Mouse (Mus musculus) forebrain, postnatal 0 days (tissue): ENCODE results near the gene Rad9a. TPM values are rescaled to one million over a fixed set of nuclear protein-coding genes. Genes with fewer than 3 reads are reported as not detected.

ENCODE experiments used
- ATAC-seq: fragments of 200-750 bp; cut with Nextera tagmentation; 2 replicates; pipeline ENCODE4 v1.8.0; 2017; ENCODE audit warnings: mild to moderate bottlenecking, moderate library complexity
- DNase-seq: peaks from one replicate; pipeline ENCODE4 v3.0.0-alpha.2; 2015
- H3K27ac ChIP-seq: fragments of 300-500 bp; sonication (generic); 2 replicates; pipeline ENCODE4 v1.5.1; 2014; ENCODE audit warnings: low read depth, mild to moderate bottlenecking, antibody characterized with exemption, low read length, moderate library complexity, mixed read lengths
- H3K27me3 ChIP-seq: fragments of 300-500 bp; sonication (generic); 2 replicates; pipeline ENCODE4 v1.6.1; 2014; ENCODE audit warnings: mild to moderate bottlenecking, low read length, mixed read lengths; ENCODE audit not compliant: insufficient read depth
- H3K36me3 ChIP-seq: fragments of 300-500 bp; sonication (generic); 2 replicates; pipeline ENCODE4 v1.6.1; 2014; ENCODE audit warnings: mild to moderate bottlenecking, moderate library complexity; ENCODE audit not compliant: insufficient read depth
- H3K4me1 ChIP-seq: fragments of 300-500 bp; sonication (generic); 2 replicates; pipeline ENCODE4 v1.6.1; 2014; ENCODE audit warnings: antibody characterized with exemption; ENCODE audit not compliant: insufficient read depth
- H3K4me2 ChIP-seq: fragments of 300-500 bp; sonication (generic); 2 replicates; pipeline ENCODE4 v1.6.1; 2014; ENCODE audit warnings: low read depth, mild to moderate bottlenecking, moderate library complexity
- H3K4me3 ChIP-seq: fragments of 300-500 bp; sonication (generic); 2 replicates; pipeline ENCODE4 v1.5.1; 2014; ENCODE audit warnings: low read depth, low read length, mixed read lengths
- H3K9ac ChIP-seq: fragments of 300-500 bp; sonication (generic); 2 replicates; pipeline ENCODE4 v1.6.1; 2014; ENCODE audit warnings: mild to moderate bottlenecking
- H3K9me3 ChIP-seq: fragments of 300-500 bp; sonication (generic); 2 replicates; pipeline ENCODE4 v1.6.1; 2016; ENCODE audit warnings: low read length
- CTCF ChIP-seq: sonication (generic); IDR thresholded peaks from 2 replicates; pipeline ENCODE4 v1.5.1; 2016; ENCODE audit warnings: antibody characterized with exemption, control low read depth, low read depth
- WGBS: fragments of 180-500 bp; shearing (Covaris S2); extraction: QIAGEN DNeasy Blood & Tissue Kit; methylation state at CpG from one replicate; pipeline ENCODE4 v1.1.7; 2014; 5-methylcytosine and 5-hydroxymethylcytosine counted together
- microRNA-seq, 2 experiments: library from miRNA; unstranded; fragments of <30 nt; microRNA quantifications; one replicate each; pipeline ENCODE4; 2016
- polyA plus RNA-seq: library from polyadenylated mRNA; unstranded; fragments of >200 nt; fragmentation: Nextera tagmentation; extraction: Ambion mirVana; gene quantifications from 2 replicates; pipeline ENCODE4 v1.2.1, GENCODE M21; 2015
- total RNA-seq: library from RNA; depleted of rRNA; stranded (reverse); fragments of >200 nt; gene quantifications from 2 replicates; pipeline ENCODE4 v1.2.3, GENCODE M21; 2014; rRNA removed

Rad9a gene
- total and polyA plus RNA-seq, 2 experiments from 2014 or later = 16.4 to 16.5 TPM

DNA sequence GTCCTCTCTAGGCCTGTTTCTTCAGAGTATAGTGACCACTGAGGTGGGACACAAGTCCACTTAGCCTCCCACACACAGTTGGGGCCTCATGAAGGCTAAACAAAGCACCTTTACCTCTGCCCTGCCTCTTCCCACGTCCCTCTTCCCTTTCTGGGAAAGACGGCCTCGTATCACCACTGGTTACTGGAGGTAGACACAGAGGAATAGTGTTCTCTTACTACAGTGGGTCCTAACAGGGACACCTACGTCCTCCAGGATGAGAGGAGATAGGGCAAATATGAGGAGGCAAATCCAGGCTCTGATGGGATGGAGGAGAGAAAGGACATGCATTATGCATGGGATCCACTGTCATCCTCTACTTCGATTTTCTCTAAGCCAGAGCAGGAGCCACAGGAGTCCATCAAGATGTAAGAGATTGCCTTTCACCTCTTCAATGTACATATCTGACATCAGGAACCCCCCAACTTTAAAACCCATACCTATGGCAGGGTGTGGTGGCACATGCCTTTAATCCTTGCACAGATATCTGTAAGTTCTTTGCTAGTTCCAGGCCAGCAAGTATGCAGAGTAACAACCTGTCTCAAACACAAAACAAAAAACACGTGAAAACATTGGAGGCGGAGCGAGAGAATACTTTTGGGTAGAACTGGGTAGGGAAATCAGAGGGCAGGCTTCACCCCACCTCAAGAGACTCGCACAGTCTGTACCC is 53.5 kb downstream of the Rad9a start:
- DNase-seq (no peak), ATAC-seq (no peak)
- Histone ChIP-seq H3K4me2 (peak overlapping the region; percentile 79), H3K9ac (peak overlapping the region; percentile 84), H3K36me3 (peaks cover 10% of the 10 kb centered on the region; the same call in 1 of the 2 replicates), H3K27me3 (no peaks in the 10 kb centered on the region), H3K9me3 (no peaks in the 10 kb centered on the region), H3K4me3 (peak overlapping the region; percentile 77), H3K27ac (peak overlapping the region; percentile 68; the same call in 1 of the 2 replicates), H3K4me1 (peaks cover 8% of the 10 kb centered on the region; the same call in 1 of the 2 replicates)
- 32% methylated on average over 9 of the region's 9 CpGs for WGBS
- TF ChIP-seq CTCF = no peak

DNA sequence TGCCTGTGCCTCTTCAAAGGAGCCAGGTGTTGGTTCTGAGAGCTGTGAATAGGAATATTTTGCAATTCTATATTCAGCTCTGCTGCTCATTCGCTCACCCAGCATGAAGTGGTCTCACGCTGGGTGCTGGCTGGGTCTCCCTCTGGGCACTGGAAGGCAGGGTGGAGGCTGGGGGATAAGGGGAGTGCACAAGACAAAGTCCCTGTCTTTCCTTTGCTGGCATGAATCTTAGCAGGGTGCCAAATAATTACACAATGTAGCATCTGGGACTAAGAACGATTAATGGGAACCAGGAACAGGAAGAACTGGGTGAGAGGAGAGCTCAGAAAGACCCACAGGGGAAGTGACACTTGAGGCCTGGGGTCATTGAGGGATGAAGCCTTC is 54.4 kb downstream of the Rad9a start:
- no peak for DNase-seq
- Histone ChIP-seq H3K27ac (no peak overlapping the region), H3K9me3 (no peaks in the 10 kb centered on the region), H3K27me3 (no peaks in the 10 kb centered on the region), H3K4me2 (no peak overlapping the region), H3K4me1 (peaks cover 8% of the 10 kb centered on the region; the same call in 1 of the 2 replicates), H3K4me3 (no peak overlapping the region), H3K36me3 (peaks cover 10% of the 10 kb centered on the region; the same call in 1 of the 2 replicates), H3K9ac (no peak overlapping the region)
- 52% methylated on average over 3 of the region's 3 CpGs for WGBS
- no peak for TF ChIP-seq CTCF
- ATAC-seq = no peak

DNA sequence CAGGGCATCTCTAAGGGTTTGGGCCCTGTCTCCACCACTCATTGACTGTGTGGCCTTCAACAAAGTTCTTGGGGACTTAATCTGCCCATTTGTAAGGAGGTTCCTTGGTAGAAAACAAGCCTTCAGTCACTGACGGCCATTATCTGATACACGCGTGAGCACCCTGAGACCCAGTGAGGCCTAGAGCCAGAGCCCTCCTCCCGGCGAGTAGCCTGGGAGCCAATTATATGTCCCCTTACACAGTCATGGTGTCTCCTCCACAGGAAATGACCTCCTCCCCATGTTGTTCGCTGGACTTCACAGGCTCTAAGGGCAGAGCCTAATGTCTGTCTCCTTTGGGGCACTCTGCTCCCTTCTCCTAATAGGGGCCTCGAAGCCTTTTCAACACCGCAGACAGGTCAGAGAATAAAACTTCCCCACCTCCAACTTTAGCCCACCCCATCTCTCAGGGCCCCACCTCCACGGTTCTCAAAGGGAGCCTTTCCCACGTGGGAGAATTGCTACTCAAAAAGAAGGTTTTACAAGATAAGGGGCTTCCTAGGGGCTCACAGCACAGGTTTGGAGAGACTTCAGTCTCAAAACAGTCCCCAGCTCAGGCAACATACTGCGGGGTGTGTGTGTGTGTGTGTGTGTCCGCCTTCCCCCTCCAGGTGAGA is 55.0 kb downstream of the Rad9a start:
- Histone ChIP-seq H3K4me2 (no peak overlapping the region), H3K4me1 (peaks cover 8% of the 10 kb centered on the region; the same call in 1 of the 2 replicates), H3K27ac (no peak overlapping the region), H3K27me3 (no peaks in the 10 kb centered on the region), H3K36me3 (peaks cover 10% of the 10 kb centered on the region; the same call in 1 of the 2 replicates), H3K9ac (no peak overlapping the region), H3K9me3 (no peaks in the 10 kb centered on the region), H3K4me3 (no peak overlapping the region)
- no peak for TF ChIP-seq CTCF
- 63% methylated on average over 12 of the region's 12 CpGs for WGBS
- ATAC-seq (no peak), DNase-seq (no peak)

DNA sequence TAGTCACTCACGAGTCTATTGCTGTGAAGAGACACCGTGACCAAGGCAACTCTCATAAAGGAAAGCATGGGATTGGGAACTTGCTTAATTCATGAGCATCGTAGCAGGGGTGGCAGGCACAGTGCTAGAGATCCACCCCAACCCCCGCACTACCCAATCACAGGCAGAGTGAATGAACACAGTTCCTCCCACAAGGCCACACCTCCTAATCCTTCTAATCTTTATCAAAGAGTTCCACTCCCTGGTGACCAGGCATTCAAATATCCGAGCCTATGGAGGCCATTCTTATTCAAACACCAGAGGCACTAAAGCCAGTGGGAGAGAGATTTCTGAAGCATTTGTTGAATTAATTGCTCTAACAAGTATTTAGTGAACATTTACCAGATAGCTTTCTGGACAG is 55.5 kb downstream of the Rad9a start:
- 83% methylated on average over 5 of the region's 5 CpGs for WGBS
- H3K27me3 ChIP-seq = no peaks in the 10 kb centered on the region

More for the DNA sequence above, 55.5 kb downstream of the Rad9a start:
- Histone ChIP-seq H3K4me3 (no peak overlapping the region), H3K36me3 (peaks cover 9% of the 10 kb centered on the region; the same call in 1 of the 2 replicates), H3K27ac (no peak overlapping the region), H3K4me1 (peaks cover 8% of the 10 kb centered on the region; the same call in 1 of the 2 replicates), H3K4me2 (no peak overlapping the region), H3K9me3 (no peaks in the 10 kb centered on the region), H3K9ac (no peak overlapping the region)
- ATAC-seq (no peak), DNase-seq (no peak)
- no peak for TF ChIP-seq CTCF

Small RNA genes lying within 50 kb of the gene (microRNA-seq; reads per million reads assigned to microRNA genes)
- gene Gm26115 = 0 reads per million in 2 experiments

Other genes starting within 250 kb of the Rad9a start
Only the 30 nearest of the 31 such genes appear.
- 1.5 and 2.7 TPM in 2 replicates for gene Aldh3b2, start 229.3 kb downstream of the Rad9a start, total RNA-seq
- 1.8 and 1.9 TPM in 2 replicates for gene Aldh3b2, start 229.3 kb downstream of the Rad9a start, polyA plus RNA-seq
- gene Acy3, start 215.1 kb downstream of the Rad9a start, total RNA-seq = 2.2 and 2.5 TPM in 2 replicates
- 2.2 and 2.8 TPM in 2 replicates for gene Acy3, start 215.1 kb downstream of the Rad9a start, polyA plus RNA-seq
- gene Tbx10, start 208.9 kb downstream of the Rad9a start, total RNA-seq = not detected in 2 replicates
- not detected in 2 replicates for gene Tbx10, start 208.9 kb downstream of the Rad9a start, polyA plus RNA-seq
- 26.7 and 30.8 TPM in 2 replicates for gene Nudt8, start 201.1 kb downstream of the Rad9a start, total RNA-seq
- 36.3 and 40.4 TPM in 2 replicates for gene Nudt8, start 201.1 kb downstream of the Rad9a start, polyA plus RNA-seq
- gene Gm49405, start 201.0 kb downstream of the Rad9a start, total RNA-seq = 7.8 and 8.5 TPM in 2 replicates
- gene Gm49405, start 201.0 kb downstream of the Rad9a start, polyA plus RNA-seq = 2.1 and 2.6 TPM in 2 replicates
- 16.0 and 17.8 TPM in 2 replicates for gene Doc2g, start 198.3 kb downstream of the Rad9a start, total RNA-seq
- gene Doc2g, start 198.3 kb downstream of the Rad9a start, polyA plus RNA-seq = 5.7 and 6.3 TPM in 2 replicates
- gene Ndufv1, start 188.9 kb downstream of the Rad9a start, total RNA-seq = 250 and 281 TPM in 2 replicates
- gene Ndufv1, start 188.9 kb downstream of the Rad9a start, polyA plus RNA-seq = 268 TPM in 2 replicates
- 245 and 296 TPM in 2 replicates for gene Gstp1, start 163.7 kb downstream of the Rad9a start, total RNA-seq
- gene Gstp1, start 163.7 kb downstream of the Rad9a start, polyA plus RNA-seq = 619 and 642 TPM in 2 replicates
- gene Gstp2, start 155.6 kb downstream of the Rad9a start, total RNA-seq = 2.7 TPM in 1 of 2 replicates, not detected in the other
- 0.54 and 2.5 TPM in 2 replicates for gene Gstp2, start 155.6 kb downstream of the Rad9a start, polyA plus RNA-seq
- not detected in 2 replicates for gene Gstp3, start 142.1 kb downstream of the Rad9a start, total RNA-seq
- gene Gstp3, start 142.1 kb downstream of the Rad9a start, polyA plus RNA-seq = not detected in 2 replicates
- not detected in 2 replicates for gene Cabp2, start 120.1 kb downstream of the Rad9a start, total RNA-seq
- not detected in 2 replicates for gene Cabp2, start 120.1 kb downstream of the Rad9a start, polyA plus RNA-seq
- gene Cdk2ap2, start 104.5 kb downstream of the Rad9a start, total RNA-seq = 34.4 and 35.4 TPM in 2 replicates
- gene Cdk2ap2, start 104.5 kb downstream of the Rad9a start, polyA plus RNA-seq = 59.9 and 65.4 TPM in 2 replicates
- 108 and 127 TPM in 2 replicates for gene Pitpnm1, start 101.7 kb downstream of the Rad9a start, total RNA-seq
- gene Pitpnm1, start 101.7 kb downstream of the Rad9a start, polyA plus RNA-seq = 68.8 and 82.9 TPM in 2 replicates
- gene Aip, start 75.8 kb downstream of the Rad9a start, total RNA-seq = 25.8 and 33.9 TPM in 2 replicates
- 85.7 and 86.2 TPM in 2 replicates for gene Aip, start 75.8 kb downstream of the Rad9a start, polyA plus RNA-seq
- gene Gpr152, start 61.9 kb downstream of the Rad9a start, total RNA-seq = 0.19 and 0.23 TPM in 2 replicates
- not detected in 2 replicates for gene Gpr152, start 61.9 kb downstream of the Rad9a start, polyA plus RNA-seq
- gene Cabp4, start 57.6 kb downstream of the Rad9a start, total RNA-seq = not detected in 2 replicates
- gene Cabp4, start 57.6 kb downstream of the Rad9a start, polyA plus RNA-seq = 0.06 and 0.08 TPM in 2 replicates
- 128 and 182 TPM in 2 replicates for gene Coro1b, start 53.0 kb downstream of the Rad9a start, total RNA-seq
- gene Coro1b, start 53.0 kb downstream of the Rad9a start, polyA plus RNA-seq = 106 and 112 TPM in 2 replicates
- 0.77 and 1.2 TPM in 2 replicates for gene Ptprcap, start 48.1 kb downstream of the Rad9a start, total RNA-seq
- gene Ptprcap, start 48.1 kb downstream of the Rad9a start, polyA plus RNA-seq = 0.48 and 0.59 TPM in 2 replicates
- 23.5 and 33.5 TPM in 2 replicates for gene Rps6kb2, start 38.3 kb downstream of the Rad9a start, total RNA-seq
- gene Rps6kb2, start 38.3 kb downstream of the Rad9a start, polyA plus RNA-seq = 51.9 and 55.5 TPM in 2 replicates
- gene Carns1, start 26.2 kb downstream of the Rad9a start, total RNA-seq = 4.1 and 4.4 TPM in 2 replicates
- gene Carns1, start 26.2 kb downstream of the Rad9a start, polyA plus RNA-seq = 3.1 and 4.7 TPM in 2 replicates
- 1.5 and 2.9 TPM in 2 replicates for gene Tbc1d10c, start 10.4 kb downstream of the Rad9a start, total RNA-seq
- gene Tbc1d10c, start 10.4 kb downstream of the Rad9a start, polyA plus RNA-seq = 1.3 and 1.5 TPM in 2 replicates
- 480 and 509 TPM in 2 replicates for gene Ppp1ca, start 9.6 kb downstream of the Rad9a start, total RNA-seq
- 551 and 589 TPM in 2 replicates for gene Ppp1ca, start 9.6 kb downstream of the Rad9a start, polyA plus RNA-seq
- gene Clcf1, start 12.6 kb upstream of the Rad9a start, total RNA-seq = 0.38 and 1.2 TPM in 2 replicates
- gene Clcf1, start 12.6 kb upstream of the Rad9a start, polyA plus RNA-seq = 0.29 and 0.41 TPM in 2 replicates
- not detected in 2 replicates for gene AC109138.7, start 12.7 kb upstream of the Rad9a start, total RNA-seq
- gene AC109138.7, start 12.7 kb upstream of the Rad9a start, polyA plus RNA-seq = not detected in 2 replicates
- gene Pold4, start 30.2 kb upstream of the Rad9a start, total RNA-seq = 18.8 and 21.2 TPM in 2 replicates
- 21.8 and 23.4 TPM in 2 replicates for gene Pold4, start 30.2 kb upstream of the Rad9a start, polyA plus RNA-seq
- gene Ssh3, start 67.5 kb upstream of the Rad9a start, total RNA-seq = 35.9 and 41.5 TPM in 2 replicates
- gene Ssh3, start 67.5 kb upstream of the Rad9a start, polyA plus RNA-seq = 6.4 and 9.1 TPM in 2 replicates
- gene Ankrd13d, start 81.5 kb upstream of the Rad9a start, total RNA-seq = 76.6 and 87.3 TPM in 2 replicates
- gene Ankrd13d, start 81.5 kb upstream of the Rad9a start, polyA plus RNA-seq = 48.7 and 55.2 TPM in 2 replicates
- 129 and 136 TPM in 2 replicates for gene Grk2, start 104.6 kb upstream of the Rad9a start, total RNA-seq
- gene Grk2, start 104.6 kb upstream of the Rad9a start, polyA plus RNA-seq = 23.6 and 24.6 TPM in 2 replicates
- gene Kdm2a, start 196.6 kb upstream of the Rad9a start, total RNA-seq = 55.0 and 71.7 TPM in 2 replicates
- 13.1 and 19.5 TPM in 2 replicates for gene Kdm2a, start 196.6 kb upstream of the Rad9a start, polyA plus RNA-seq
- 3.6 and 5.2 TPM in 2 replicates for gene Rhod, start 237.8 kb upstream of the Rad9a start, total RNA-seq
- 4.3 and 4.7 TPM in 2 replicates for gene Rhod, start 237.8 kb upstream of the Rad9a start, polyA plus RNA-seq